Mouse (Mus musculus) forebrain, embryonic 13.5 days (tissue): ENCODE data around the gene Clcf1. TPM values are rescaled to one million over a fixed set of nuclear protein-coding genes. Genes with fewer than 3 reads are reported as not detected.

Experiments
- ATAC-seq: fragments of 200-750 bp; cut with Nextera tagmentation; 2 replicates; pipeline ENCODE4 v1.8.0; 2017
- H3K27ac ChIP-seq: fragments of 300-500 bp; sonication (generic); 2 replicates; pipeline ENCODE4 v1.5.1; 2015; ENCODE audit warnings: inconsistent platforms, mild to moderate bottlenecking, moderate library complexity
- H3K27me3 ChIP-seq: fragments of 300-500 bp; sonication (generic); 2 replicates; pipeline ENCODE4 v1.6.1; 2015; ENCODE audit warnings: mild to moderate bottlenecking, inconsistent platforms
- H3K36me3 ChIP-seq: fragments of 300-500 bp; sonication (generic); 2 replicates; pipeline ENCODE4 v1.6.1; 2015; ENCODE audit warnings: mild to moderate bottlenecking, inconsistent platforms; ENCODE audit not compliant: poor library complexity, severe bottlenecking
- H3K4me1 ChIP-seq: fragments of 300-500 bp; sonication (generic); 2 replicates; pipeline ENCODE4 v1.6.1; 2015; ENCODE audit warnings: inconsistent platforms
- H3K4me2 ChIP-seq: fragments of 300-500 bp; sonication (generic); 2 replicates; pipeline ENCODE4 v1.6.1; 2015; ENCODE audit warnings: inconsistent platforms, mild to moderate bottlenecking, moderate library complexity
- H3K4me3 ChIP-seq: fragments of 300-500 bp; sonication (generic); 2 replicates; pipeline ENCODE4 v1.5.1; 2015; ENCODE audit warnings: mild to moderate bottlenecking, inconsistent platforms
- H3K9ac ChIP-seq: fragments of 300-500 bp; sonication (generic); 2 replicates; pipeline ENCODE4 v1.6.1; 2015; ENCODE audit warnings: mild to moderate bottlenecking, inconsistent platforms
- H3K9me3 ChIP-seq: fragments of 300-500 bp; sonication (generic); replicated peaks from 2 replicates; pipeline ENCODE4 v1.6.1; 2016; ENCODE audit warnings: inconsistent platforms
- WGBS: fragments of 180-500 bp; shearing (Covaris S2); methylation state at CpG from one replicate; pipeline ENCODE4 v1.1.7; 2015; 5-methylcytosine and 5-hydroxymethylcytosine counted together
- polyA plus RNA-seq: library from polyadenylated mRNA; unstranded; fragments of >200 nt; fragmentation: Nextera tagmentation; extraction: Ambion mirVana; gene quantifications from 2 replicates; pipeline ENCODE4 v1.2.1, GENCODE M21; 2015

Clcf1 gene
- polyA plus RNA-seq, 1 experiment from 2014 or later: 0.76 TPM

- no peak overlapping the region; the same call in none of the 2 replicates for H3K27ac ChIP-seq
- no peak overlapping the region for H3K4me2 ChIP-seq
- H3K9ac ChIP-seq: no peak overlapping the region
- H3K27me3 ChIP-seq: no peaks in the 10 kb centered on the region
- H3K36me3 ChIP-seq: peaks cover 68% of the 10 kb centered on the region
- H3K4me3 ChIP-seq: no peak overlapping the region
- peaks cover 35% of the 10 kb centered on the region for H3K4me1 ChIP-seq
- no peak for ATAC-seq
- H3K9me3 ChIP-seq: no peaks in the 10 kb centered on the region
- WGBS: 82% methylated on average over 12 of the region's 12 CpGs
Measured at GRCm38 (mm10) chr19:4194776-4195650, 19.0 kb upstream of the Clcf1 start.

- H3K9ac ChIP-seq: no peak overlapping the region
- H3K9me3 ChIP-seq: no peaks in the 10 kb centered on the region
- H3K27ac ChIP-seq: peak overlapping the region; percentile 32
- H3K4me3 ChIP-seq: no peak overlapping the region
- 73% methylated on average over 2 of the region's 2 CpGs for WGBS
- H3K27me3 ChIP-seq: no peaks in the 10 kb centered on the region
- H3K4me1 ChIP-seq: peaks cover 45% of the 10 kb centered on the region
- no peak for ATAC-seq
- H3K36me3 ChIP-seq: peaks cover 71% of the 10 kb centered on the region
- H3K4me2 ChIP-seq: no peak overlapping the region
Measured at GRCm38 (mm10) chr19:4196048-4196447, 18.0 kb upstream of the Clcf1 start.

DNA sequence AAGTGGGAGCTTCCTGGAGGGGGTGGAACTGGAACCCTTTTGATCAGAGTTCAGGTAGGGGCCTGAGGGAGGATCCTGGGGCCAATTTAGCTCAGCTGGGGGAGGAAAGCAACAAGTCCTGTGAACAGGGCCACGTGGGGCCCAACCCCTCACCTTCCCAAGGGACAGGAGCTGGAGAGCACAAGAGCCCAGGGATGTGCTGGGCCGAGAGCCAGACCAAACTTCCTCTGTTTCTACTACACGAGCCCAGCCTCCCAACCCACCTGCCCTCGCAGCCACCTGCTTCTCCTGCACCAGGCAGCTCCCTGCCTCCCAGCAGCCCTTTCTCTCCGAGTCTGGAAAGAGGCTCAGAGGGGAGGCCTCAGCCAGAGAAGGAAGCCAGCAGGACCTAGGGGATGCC, 17.5 kb upstream of the Clcf1 start:
- no peak overlapping the region for H3K27ac ChIP-seq
- 68% methylated on average over 5 of the region's 5 CpGs for WGBS
- peaks cover 71% of the 10 kb centered on the region for H3K36me3 ChIP-seq
- H3K4me3 ChIP-seq: no peak overlapping the region
- H3K27me3 ChIP-seq: no peaks in the 10 kb centered on the region
- ATAC-seq: no peak
- no peak overlapping the region for H3K9ac ChIP-seq
- no peak overlapping the region for H3K4me2 ChIP-seq
- H3K9me3 ChIP-seq: no peaks in the 10 kb centered on the region
- peaks cover 47% of the 10 kb centered on the region for H3K4me1 ChIP-seq

DNA sequence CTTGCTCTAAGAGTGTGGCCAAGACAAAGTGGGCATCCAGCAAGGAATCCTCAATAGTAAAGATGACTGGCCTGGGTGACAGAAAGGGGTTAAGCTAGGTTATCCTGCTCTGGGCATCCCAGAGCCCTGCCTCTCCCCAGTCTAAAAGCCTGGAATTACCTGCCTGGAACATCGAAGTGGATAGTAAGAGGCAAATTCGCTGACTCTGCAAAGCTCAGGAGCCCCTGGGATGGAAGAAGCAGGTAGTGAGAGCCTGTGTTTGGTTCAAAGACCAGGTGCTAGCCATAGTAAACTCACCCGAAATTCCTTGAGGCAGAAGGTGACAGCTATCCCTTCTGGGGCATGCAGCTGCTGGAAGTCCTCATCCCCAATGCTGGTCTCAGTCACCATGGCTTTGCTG, 16.9 kb upstream of the Clcf1 start:
- Histone ChIP-seq H3K36me3 (peaks cover 71% of the 10 kb centered on the region), H3K27me3 (no peaks in the 10 kb centered on the region; the same call in 1 of the 2 replicates), H3K4me3 (no peak overlapping the region), H3K4me2 (no peak overlapping the region), H3K9ac (no peak overlapping the region), H3K4me1 (peaks cover 53% of the 10 kb centered on the region), H3K27ac (no peak overlapping the region), H3K9me3 (no peaks in the 10 kb centered on the region)
- no peak for ATAC-seq
- WGBS: 78% methylated on average over 3 of the region's 3 CpGs

DNA sequence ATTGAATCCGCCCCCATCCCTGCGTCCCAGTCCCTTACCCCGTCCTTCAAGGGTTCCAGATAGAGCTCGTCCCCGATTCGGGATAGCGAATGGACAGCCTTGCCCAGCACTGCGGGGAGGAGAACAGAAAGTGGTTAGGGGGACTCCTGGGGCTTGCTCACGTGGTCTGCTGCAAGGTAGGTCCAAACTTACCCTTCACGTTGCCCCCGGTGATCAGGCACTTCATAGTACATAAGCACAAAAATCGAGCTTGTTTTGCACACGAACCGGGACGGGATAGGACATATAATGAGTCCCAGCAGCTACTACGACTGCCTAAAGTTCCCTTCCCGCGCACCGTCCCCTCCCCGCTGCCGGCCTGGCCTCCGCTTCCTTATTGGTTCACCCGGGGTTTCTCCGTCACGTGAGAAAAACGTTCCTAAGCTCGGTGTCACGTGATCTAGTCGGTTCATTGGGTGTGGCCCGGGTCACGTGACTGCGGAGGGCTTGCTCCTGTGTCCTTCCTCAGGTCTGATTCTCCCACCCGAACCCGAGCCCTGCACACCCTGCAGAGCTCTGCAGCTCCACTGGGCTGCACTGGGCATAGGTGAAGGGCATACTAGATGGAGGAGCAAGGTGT, 12.6 kb upstream of the Clcf1 start, which contains the start of gene Rad9a:
Rad9a (minus strand) TSS at position 372 of the 619 bp plus-strand sequence.
- H3K4me3 ChIP-seq: peak within 1 kb of the TSS; percentile 58
- WGBS: under 1% methylated on average over 34 of the region's 34 CpGs
- no peaks in the 10 kb centered on the region for H3K9me3 ChIP-seq
- peaks cover 25% of the 10 kb centered on the region for H3K4me1 ChIP-seq
- peak within 1 kb of the TSS; percentile 25; the same call in 1 of the 2 replicates for H3K27ac ChIP-seq
- peaks cover 36% of the 10 kb centered on the region for H3K36me3 ChIP-seq
- H3K4me2 ChIP-seq: peak within 1 kb of the TSS; percentile 94
- peak; percentile 87 for ATAC-seq
- H3K9ac ChIP-seq: peak within 1 kb of the TSS; percentile 74
- H3K27me3 ChIP-seq: peaks cover 23% of the 10 kb centered on the region

DNA sequence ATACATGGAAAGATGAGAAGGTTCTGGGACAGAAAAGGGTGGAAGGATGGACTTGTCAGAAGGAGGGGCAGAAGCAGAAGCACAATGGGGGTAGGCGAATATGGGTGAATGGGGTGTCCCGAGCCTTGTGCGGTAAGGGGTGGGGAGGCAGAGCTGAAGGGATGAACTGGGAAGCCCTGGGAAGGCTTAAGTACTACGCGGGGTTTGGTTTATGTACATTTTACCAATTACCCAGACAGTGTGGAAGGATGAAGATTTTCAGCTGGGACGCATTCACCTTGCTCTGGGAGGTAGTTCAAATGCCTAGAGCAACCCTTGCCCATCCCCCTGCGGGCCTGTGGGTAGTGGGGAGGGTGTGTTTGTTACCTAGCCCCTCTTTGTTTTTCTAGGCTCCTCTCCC, 11.9 kb upstream of the Clcf1 start:
- Histone ChIP-seq H3K27ac (no peak overlapping the region), H3K4me2 (peak overlapping the region; percentile 94), H3K9me3 (no peaks in the 10 kb centered on the region), H3K36me3 (peaks cover 29% of the 10 kb centered on the region), H3K4me3 (peak overlapping the region; percentile 58), H3K9ac (peak overlapping the region; percentile 74), H3K4me1 (peaks cover 25% of the 10 kb centered on the region), H3K27me3 (peaks cover 24% of the 10 kb centered on the region)
- peak; percentile 26; the same call in 1 of the 2 replicates for ATAC-seq
- WGBS: 28% methylated on average over 7 of the region's 7 CpGs

GRCm38 (mm10) chr19:4203148-4203547, 10.9 kb upstream of the Clcf1 start:
- no peak overlapping the region for H3K9ac ChIP-seq
- no peak overlapping the region for H3K27ac ChIP-seq
- H3K27me3 ChIP-seq: peaks cover 24% of the 10 kb centered on the region
- H3K36me3 ChIP-seq: peaks cover 19% of the 10 kb centered on the region
- no peaks in the 10 kb centered on the region for H3K9me3 ChIP-seq
- no peak overlapping the region for H3K4me2 ChIP-seq
- no peak for ATAC-seq
- H3K4me1 ChIP-seq: peaks cover 25% of the 10 kb centered on the region
- 60% methylated on average over 3 of the region's 3 CpGs for WGBS
- H3K4me3 ChIP-seq: no peak overlapping the region

- H3K9ac ChIP-seq: no peak overlapping the region
- peaks cover 24% of the 10 kb centered on the region for H3K27me3 ChIP-seq
- no peaks in the 10 kb centered on the region for H3K9me3 ChIP-seq
- no peak overlapping the region for H3K4me2 ChIP-seq
- WGBS: 70% methylated on average over 13 of the region's 13 CpGs
- H3K4me3 ChIP-seq: no peak overlapping the region
- no peak overlapping the region for H3K27ac ChIP-seq
- peaks cover 25% of the 10 kb centered on the region for H3K4me1 ChIP-seq
- H3K36me3 ChIP-seq: peaks cover 13% of the 10 kb centered on the region; the same call in 1 of the 2 replicates
- no peak for ATAC-seq
Measured at GRCm38 (mm10) chr19:4203604-4204326, 10.3 kb upstream of the Clcf1 start.

- H3K27me3 ChIP-seq: peaks cover 24% of the 10 kb centered on the region
- no peak overlapping the region for H3K4me3 ChIP-seq
- WGBS: 60% methylated on average over 4 of the region's 4 CpGs
- 0 out of 2 replicates have a peak, but pooled peaks cover 4% of the 10 kb centered on the region for H3K36me3 ChIP-seq
- ATAC-seq: no peak
- no peak overlapping the region for H3K27ac ChIP-seq
- H3K9me3 ChIP-seq: no peaks in the 10 kb centered on the region
- no peak overlapping the region for H3K4me2 ChIP-seq
- H3K9ac ChIP-seq: no peak overlapping the region
- H3K4me1 ChIP-seq: peaks cover 23% of the 10 kb centered on the region
Measured at GRCm38 (mm10) chr19:4204889-4205288, 9.1 kb upstream of the Clcf1 start.

DNA sequence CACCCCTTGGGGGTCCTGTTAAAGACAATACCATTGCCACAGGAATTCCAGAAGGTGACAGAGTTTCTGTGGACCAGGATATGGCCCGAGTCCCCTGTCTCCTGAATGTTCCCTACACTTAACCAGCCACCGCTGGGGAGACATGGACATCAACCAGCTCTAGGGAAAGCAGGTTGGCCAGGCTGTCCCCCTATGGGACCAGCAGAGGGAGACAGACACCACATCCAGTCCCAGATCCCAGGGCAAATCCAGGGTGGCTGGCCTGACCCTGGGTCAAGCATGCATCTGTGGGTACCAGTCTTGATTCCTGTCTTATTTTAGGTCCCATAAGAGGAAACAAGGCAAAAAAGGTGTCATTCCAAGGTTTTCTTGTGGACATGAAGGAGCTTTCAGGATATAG, 7.1 kb upstream of the Clcf1 start:
- Histone ChIP-seq H3K27me3 (peaks cover 35% of the 10 kb centered on the region), H3K4me2 (no peak overlapping the region)

GRCm38 (mm10) chr19:4208563-4208962, 5.5 kb upstream of the Clcf1 start:
- 82% methylated on average over 5 of the region's 5 CpGs for WGBS
- no peak for ATAC-seq
- Histone ChIP-seq H3K4me3 (no peak overlapping the region), H3K27ac (no peak overlapping the region), H3K4me1 (peaks cover 16% of the 10 kb centered on the region), H3K36me3 (no peaks in the 10 kb centered on the region), H3K9me3 (no peaks in the 10 kb centered on the region), H3K9ac (no peak overlapping the region), H3K4me2 (no peak overlapping the region), H3K27me3 (peaks cover 45% of the 10 kb centered on the region)

More for the DNA sequence above, 7.1 kb upstream of the Clcf1 start:
- WGBS: 10% methylated on average over 2 of the region's 2 CpGs
- Histone ChIP-seq H3K27ac (no peak overlapping the region), H3K4me1 (peaks cover 7% of the 10 kb centered on the region), H3K4me3 (no peak overlapping the region), H3K9me3 (no peaks in the 10 kb centered on the region), H3K36me3 (no peaks in the 10 kb centered on the region), H3K9ac (no peak overlapping the region)
- ATAC-seq: peak; percentile 60; the same call in 1 of the 2 replicates
